Mouse (Mus musculus): ENCODE results near the gene Tbc1d10c.
A peak's percentile ranks its signal among the peaks of the same experiment; 100 is the strongest.

The Tbc1d10c gene

GRCm38 (mm10) chr19:4159049-4159448 is 32.0 kb downstream of the Tbc1d10c start:
- DNase-seq (ENCODE audit: low spot score in 2 of 2) = no peak

GRCm38 (mm10) chr19:4156771-4157170 is 34.3 kb downstream of the Tbc1d10c start:
- no peak for DNase-seq (ENCODE audit: low spot score in 2 of 2)

GRCm38 (mm10) chr19:4156073-4156579 is 35.0 kb downstream of the Tbc1d10c start:
- no peak for DNase-seq (ENCODE audit: low spot score in 2 of 2)

- DNase-seq (ENCODE audit: low spot score in 2 of 2) = peak in 1 of 2 experiments; percentile 32
Measured at GRCm38 (mm10) chr19:4155223-4156072, 35.6 kb downstream of the Tbc1d10c start.

- DNase-seq (ENCODE audit: low spot score in 2 of 2) = peak; percentile 46 to 58
Measured at GRCm38 (mm10) chr19:4154437-4155222, 36.5 kb downstream of the Tbc1d10c start.

GRCm38 (mm10) chr19:4153232-4153654 is 37.8 kb downstream of the Tbc1d10c start, which contains the start of gene Ptprcap:
TSS of gene Ptprcap (plus strand) at chr19:4153604.
- DNase-seq (ENCODE audit: low spot score in 2 of 2) = no peak

GRCm38 (mm10) chr19:4152445-4153231 is 38.4 kb downstream of the Tbc1d10c start:
- no peak for DNase-seq (ENCODE audit: low spot score in 2 of 2)

GRCm38 (mm10) chr19:4151898-4152297 is 39.2 kb downstream of the Tbc1d10c start:
- no peak for DNase-seq (ENCODE audit: low spot score in 2 of 2)

GRCm38 (mm10) chr19:4151488-4151860 is 39.6 kb downstream of the Tbc1d10c start:
- DNase-seq (ENCODE audit: low spot score in 2 of 2) = no peak

- no peak for DNase-seq (ENCODE audit: low spot score in 2 of 2)
Measured at GRCm38 (mm10) chr19:4150567-4151487, 40.3 kb downstream of the Tbc1d10c start.

- DNase-seq (ENCODE audit: low spot score in 2 of 2) = no peak
Measured at GRCm38 (mm10) chr19:4149764-4150461, 41.2 kb downstream of the Tbc1d10c start.

- no peak for DNase-seq (ENCODE audit: low spot score in 2 of 2)
Measured at GRCm38 (mm10) chr19:4149283-4149682, 41.8 kb downstream of the Tbc1d10c start.

- no peak for DNase-seq (ENCODE audit: low spot score in 2 of 2)
Measured at GRCm38 (mm10) chr19:4148819-4149218, 42.3 kb downstream of the Tbc1d10c start.

- DNase-seq (ENCODE audit: low spot score in 2 of 2) = peak; percentile 87 to 93
Measured at GRCm38 (mm10) chr19:4148491-4148806, 42.6 kb downstream of the Tbc1d10c start, which contains the start of gene Coro1b. TSS of gene Coro1b (plus strand) at chr19:4148619.

GRCm38 (mm10) chr19:4147782-4148490 is 43.1 kb downstream of the Tbc1d10c start:
- DNase-seq (ENCODE audit: low spot score in 2 of 2) = no peak

- DNase-seq (ENCODE audit: low spot score in 2 of 2) = no peak
Measured at GRCm38 (mm10) chr19:4147022-4147405, 44.1 kb downstream of the Tbc1d10c start.

- DNase-seq (ENCODE audit: low spot score in 2 of 2) = no peak
Measured at GRCm38 (mm10) chr19:4146366-4147021, 44.6 kb downstream of the Tbc1d10c start.

- DNase-seq (ENCODE audit: low spot score in 2 of 2) = no peak
Measured at GRCm38 (mm10) chr19:4145936-4146335, 45.1 kb downstream of the Tbc1d10c start.

Data from spleen, postnatal 14 days (tissue).